Mouse (Mus musculus) CH12.LX (cell line): Measurements from ENCODE around the gene Arpc3.

Experiments used
- POLR2A ChIP-seq: IDR thresholded peaks from 2 replicates; pipeline ENCODE4 v1.6.1; 2011; ENCODE audit warnings: low read depth, mild to moderate bottlenecking, improper control_type of control experiment, low read length
- SMC3 ChIP-seq: IDR thresholded peaks from 2 replicates; pipeline ENCODE4 v1.6.1; 2011; ENCODE audit warnings: low read depth, low read length, improper control_type of control experiment

DNA sequence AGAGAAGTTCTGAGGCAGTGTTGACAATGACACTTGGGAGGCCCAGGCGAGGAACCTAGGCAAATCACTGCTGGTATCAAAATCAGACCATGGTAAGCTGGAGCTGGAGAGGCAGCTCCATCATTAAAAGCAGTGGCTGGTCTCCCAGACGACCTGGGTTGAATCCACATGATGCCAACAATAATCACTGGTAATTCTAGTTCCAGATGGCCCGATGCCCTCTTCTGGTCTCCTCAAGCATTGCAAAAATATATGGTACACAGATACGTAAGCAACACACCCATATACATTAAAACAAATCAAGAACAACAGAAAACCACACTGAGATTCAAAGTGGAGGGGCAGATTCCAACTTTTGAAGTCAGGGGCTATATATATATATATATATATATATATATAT is 45.9 kb upstream of the Arpc3 start:
- no peak for TF ChIP-seq POLR2A
- no peak for TF ChIP-seq SMC3
